Mouse (Mus musculus) CD4-positive helper T cell, adult 2 months (primary cell): ENCODE measurements around the gene Nup85.

Experiments used
- DNase-seq: peaks from one replicate; pipeline ENCODE4 v3.0.0-alpha.2; 2012; ENCODE audit warnings: low read depth, missing footprints, low spot score

Gene Nup85

DNA sequence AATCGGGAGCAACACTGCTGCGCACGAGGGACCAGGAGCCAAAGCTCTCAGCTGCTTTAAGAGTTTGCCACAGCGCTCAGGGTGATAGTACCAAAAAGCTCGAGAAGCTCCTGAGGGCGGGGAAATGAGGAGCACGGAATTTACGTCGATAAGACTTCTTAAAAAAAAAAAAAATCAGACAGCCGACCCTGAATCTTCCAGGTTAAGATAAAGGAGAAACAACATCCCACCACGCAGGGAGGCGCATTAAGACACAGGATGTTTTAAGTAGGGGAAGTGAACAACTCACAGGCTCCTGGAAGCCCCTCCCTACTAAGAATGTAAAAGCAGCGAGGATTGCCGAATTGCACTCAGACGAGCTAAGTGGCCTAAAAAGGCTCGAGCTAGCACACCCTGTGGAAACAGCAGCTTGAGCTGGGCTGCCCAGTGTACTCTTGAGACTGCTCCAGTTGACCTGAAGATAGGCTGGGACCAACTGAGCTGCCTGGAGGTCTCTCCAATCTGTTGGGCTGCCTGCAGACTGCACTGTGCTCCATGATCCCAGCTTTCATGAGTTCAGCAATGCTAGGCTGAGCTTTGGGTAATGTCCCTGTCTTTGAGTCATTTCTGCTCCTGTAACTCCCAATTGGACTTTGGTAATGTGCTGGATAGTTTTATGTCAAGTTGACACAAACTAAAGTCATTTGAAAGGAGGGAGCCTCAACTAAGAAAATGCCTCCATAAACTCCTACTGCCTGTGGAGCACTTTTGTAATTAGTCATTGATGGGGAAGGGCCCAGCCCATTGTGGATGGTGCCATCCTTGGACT lies 49.1 kb downstream of the Nup85 start:
- no peak for DNase-seq

DNA sequence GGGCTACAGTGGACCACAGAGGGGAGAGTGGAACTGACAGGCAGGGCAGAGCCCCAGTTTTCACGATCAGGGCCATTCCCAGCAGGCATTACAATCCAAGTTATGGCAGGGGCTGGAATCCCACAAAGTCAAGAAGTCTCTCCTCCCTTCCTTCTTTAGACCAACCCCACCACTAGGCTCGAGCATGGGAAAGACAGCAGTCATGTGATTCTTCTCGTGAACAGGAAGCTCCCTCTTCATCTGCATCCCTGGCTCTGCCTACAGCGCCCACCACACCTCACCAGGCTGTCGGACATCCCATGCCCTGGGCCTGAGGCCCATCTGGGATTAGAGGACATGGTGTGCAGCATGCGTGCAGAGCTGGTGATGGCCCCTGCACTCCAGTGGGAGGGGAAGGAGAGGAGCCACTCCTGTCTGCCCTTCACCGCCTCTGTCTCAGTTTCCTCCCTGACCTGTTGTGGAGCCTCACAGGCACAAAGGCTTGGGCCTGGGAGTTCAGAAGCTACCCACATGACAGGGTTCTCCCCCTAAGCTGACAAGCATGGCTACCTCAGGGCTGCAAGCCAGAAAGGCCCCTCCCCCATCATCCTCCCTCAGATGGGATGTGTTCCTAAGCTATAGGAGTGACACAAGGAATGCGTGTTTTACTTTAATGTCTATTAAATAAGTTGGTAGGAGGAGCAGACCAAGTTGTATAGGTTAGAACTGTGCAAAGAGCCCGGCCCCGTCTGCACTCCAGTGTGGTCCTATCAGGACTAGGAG lies 50.3 kb downstream of the Nup85 start:
- no peak for DNase-seq

DNA sequence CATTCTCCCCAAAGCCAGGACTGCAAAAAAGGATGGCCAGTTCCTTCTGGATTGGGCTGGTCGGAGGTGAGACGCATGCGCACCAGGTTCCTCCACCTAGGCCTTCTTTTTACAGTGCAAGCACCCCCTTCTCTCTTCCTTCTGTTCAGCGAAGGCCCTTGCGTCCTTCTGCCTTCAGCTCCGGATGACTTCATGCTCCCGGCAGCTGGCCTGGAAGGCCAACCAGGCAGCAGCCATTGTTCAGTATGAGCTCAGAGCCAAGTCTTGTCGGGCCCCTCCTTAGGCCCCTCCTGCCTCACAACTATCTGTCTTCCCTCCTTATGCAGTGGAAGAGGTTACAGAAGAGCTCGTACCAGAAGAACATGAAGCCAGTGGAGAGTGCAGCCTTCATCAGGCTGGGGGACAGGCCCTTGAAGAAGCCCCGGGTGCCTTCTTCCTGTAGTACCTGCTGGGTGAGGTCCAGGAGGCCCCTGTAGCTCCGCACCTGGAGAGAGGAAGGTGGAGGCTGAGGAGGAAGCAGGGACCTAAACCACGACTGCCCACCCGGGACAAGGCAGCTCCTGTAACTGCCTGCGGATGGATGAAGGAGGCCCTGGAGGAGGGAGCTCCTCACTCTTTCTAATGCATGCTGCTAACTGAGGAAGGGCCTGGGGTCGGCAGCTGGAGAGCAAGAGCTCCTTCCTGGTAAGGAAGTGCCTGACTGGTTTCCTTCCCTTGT lies 51.0 kb downstream of the Nup85 start:
- DNase-seq, result no peak

DNA sequence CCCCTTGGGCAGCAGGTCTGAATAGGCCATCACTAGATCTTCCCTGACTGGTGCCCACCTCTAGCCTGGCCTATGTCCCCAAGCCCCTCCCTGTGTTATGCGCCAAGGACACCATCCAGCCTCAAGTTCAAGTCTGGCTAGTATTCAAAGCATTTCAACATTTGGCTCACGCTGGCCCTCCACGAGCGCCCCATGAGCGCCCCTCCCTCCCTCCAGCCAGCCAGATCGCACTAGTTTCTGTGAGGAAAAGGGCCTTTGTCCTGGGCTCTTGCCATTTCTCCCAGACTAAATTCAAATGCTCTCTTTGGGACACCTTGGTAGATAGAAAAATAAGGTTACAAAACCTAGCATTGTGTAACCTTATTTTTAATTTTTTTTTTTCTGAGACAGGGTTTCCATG lies 51.6 kb downstream of the Nup85 start:
- no peak for DNase-seq

- DNase-seq, result no peak
Measured at GRCm38 (mm10) chr11:115616371-115616770, 52.1 kb downstream of the Nup85 start.

DNA sequence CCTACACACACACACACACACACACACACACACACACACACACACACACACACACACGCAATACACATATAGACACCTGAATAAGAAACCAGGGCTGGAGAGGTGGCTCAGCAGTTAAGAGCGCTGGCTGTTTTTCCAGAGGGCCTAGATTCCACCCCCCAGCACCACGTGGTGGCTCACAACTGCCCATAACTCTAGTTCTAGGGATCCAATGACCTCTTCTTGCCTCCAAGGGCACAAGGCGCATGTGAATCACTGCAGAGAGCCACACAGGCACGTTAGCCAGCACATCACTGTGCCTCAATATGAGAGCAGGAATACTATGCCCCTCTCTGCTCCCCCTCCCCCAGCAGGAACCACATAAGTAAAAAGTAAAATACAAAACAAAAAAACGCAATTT lies 52.7 kb downstream of the Nup85 start:
- no peak for DNase-seq

DNA sequence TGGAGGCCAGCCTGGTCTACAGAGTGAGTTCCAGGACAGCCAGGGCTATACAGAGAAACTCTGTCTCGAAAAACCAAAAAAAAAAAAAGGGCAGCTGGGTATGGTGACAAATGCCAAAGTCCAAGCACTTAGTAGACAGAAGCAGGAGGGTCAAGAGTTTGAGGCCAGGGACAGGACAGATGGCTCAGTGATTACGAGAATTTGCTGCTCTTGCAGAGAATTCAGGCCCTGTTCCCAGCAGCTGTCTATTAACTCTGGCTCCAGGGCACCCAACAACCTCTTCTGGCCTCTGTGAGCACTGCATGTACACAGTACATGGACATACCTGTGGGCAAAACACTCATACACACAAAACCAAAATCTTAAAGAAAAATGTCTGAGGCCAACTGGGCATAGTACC lies 53.8 kb downstream of the Nup85 start:
- DNase-seq, result no peak

DNA sequence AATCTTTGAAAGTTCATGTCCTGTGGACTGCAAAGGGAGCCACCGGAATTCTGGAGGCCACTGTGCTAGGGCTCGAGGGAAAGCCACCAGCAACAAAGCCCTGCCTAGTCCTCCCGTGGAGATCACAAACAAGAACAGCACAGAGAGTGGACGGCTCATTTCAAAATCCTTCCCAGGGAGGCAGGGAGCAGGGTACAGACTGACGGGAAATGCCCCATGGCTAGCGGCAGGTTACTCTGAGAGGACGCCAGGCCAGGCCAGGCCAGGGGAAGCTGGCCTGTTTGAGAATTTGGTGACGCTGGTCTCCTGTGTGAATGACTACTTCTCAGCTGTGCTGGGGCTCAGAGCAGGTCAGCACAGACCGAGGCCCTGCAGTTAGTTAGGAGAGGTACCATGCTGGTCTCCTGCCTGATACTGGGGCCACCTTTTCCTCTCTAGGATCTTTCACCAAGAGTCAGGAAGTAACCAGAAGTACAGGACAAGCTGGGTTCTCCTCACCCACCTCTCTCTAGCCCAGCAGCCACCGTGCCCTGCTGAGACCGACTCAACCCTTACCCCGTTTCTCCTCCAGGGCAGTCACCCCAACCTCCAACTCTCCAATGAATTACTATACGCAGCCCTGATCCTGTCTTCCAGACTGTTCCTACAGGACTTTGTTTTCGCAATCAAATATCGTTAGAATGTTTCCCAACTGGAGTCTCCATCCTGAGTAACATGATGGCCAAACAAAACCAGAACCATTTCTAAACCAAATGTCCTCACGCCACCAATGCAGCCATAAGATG lies 54.7 kb downstream of the Nup85 start:
- no peak for DNase-seq

DNA sequence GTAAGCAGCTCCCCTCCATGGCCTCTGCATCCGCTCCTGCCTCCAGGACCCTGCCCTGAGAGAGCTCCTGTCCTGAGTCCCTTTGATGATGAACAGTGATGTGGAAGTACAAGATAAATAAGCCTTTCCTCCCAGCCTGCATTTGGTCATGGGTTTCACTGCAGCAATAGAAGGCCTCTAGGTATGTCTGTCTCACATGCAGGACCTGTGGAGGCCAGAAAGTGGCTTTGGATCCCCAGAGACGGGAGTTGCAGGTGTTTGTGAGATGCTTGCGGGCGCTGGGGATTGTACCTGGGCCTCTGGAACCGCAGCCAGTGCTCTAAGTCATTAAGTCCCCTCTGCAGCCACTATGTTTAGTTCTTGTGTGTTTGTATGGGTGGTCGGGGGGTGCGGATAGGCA lies 55.7 kb downstream of the Nup85 start:
- no peak for DNase-seq

- peak; percentile 41 for DNase-seq
Measured at GRCm38 (mm10) chr11:115623487-115624070, 59.3 kb downstream of the Nup85 start.

DNA sequence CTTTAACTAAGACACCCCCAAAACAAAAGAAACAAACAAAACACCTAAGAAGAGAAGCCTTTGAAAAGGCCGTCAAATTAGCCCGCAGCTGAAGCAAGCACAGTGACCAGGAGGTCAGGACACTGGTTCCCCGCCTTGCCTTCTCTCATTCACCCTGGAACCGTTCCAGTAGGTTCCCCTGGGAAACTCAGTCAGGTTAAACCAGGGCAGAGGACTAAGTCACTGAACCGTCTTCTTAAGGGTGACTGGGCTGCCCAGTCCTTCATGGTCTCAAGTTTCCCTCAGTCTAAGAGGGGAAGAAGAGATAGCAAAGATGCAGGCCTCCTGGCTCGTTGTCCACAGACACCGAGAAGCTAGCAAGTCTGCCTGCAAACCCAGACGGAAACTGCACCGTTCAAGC lies 61.6 kb downstream of the Nup85 start:
- no peak for DNase-seq

DNA sequence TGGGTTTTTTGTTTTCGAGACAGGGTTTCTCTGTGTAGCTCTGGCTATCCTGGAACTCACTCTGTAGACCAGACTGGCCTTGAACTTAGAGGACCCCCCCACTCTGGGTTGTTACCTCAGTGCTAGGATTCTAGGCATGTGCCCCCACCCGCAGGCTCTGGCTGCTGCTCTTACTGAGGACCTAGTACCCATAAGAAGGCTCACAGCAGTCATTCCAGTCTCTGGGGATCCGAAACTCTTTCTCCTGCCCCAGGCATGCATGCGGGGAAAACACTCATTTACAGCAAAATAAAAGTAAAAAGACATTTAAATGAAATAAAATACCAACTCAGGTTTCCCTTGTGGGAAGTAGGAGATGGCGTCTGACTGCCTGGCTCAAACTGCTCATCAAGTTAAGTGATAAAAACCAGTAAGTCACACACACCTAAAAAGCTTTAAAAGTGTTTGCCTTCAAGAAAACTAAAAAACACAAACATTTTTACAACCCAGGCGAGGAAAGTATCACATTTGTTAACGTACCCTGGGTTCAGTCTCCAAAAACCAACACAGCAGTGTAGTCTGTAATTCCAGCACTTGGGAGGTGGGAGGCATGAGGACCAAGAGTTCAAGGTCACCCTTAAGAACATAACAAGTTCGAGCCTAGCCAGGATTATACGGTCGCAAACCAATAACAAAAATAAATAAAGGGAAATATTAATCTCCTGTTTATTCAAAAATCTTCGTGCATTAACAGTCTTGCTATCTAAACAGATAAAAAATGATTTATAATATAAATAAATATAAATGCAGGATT lies 62.8 kb downstream of the Nup85 start:
- no peak for DNase-seq

DNA sequence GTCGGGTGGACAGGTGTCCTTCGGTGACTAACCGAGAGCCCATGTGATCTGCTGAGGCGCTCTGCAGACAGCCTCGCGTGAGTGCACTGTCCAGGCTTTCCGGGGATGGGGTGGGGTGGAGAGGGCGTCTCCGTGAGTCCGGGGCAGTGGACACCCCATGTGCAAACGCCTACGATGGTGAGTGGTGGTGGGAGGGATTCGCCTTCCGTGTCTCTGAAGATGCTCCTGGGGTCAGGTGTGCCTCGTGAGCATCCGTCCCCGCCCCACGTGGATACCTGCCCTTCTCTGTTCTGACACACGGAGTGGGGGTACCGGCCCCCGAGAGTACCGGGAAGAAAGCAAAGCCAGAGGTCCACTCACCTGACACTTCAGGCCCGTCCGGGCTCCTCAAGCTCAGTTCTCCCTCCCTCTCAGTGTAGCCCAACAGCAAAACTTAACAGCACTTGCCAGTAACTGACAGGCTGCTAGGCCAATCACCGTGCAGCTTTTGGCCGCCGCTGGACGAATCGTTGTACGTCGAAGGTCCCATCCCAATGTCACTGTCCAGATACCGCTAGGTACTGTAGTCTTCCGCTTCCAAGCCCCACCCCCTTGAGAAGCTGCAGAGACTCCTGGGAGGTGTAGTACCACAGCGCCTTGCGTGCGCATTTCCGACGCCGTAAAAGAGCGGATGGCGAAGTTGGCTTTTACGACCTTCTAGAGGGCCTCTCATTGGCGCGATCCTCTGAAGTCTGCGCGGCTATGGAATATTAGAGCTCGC lies 63.7 kb downstream of the Nup85 start, which contains the start of gene Slc25a19:
Gene Slc25a19, minus strand, starts transcription at position 591 of the 760 bp plus-strand sequence.
- DNase-seq, result peak; percentile 100

GRCm38 (mm10) chr11:115628465-115629101 lies 64.3 kb downstream of the Nup85 start:
- peak; percentile 54 for DNase-seq

- peak; percentile 88 for DNase-seq
Measured at GRCm38 (mm10) chr11:115629734-115630531, 65.7 kb downstream of the Nup85 start.

DNA sequence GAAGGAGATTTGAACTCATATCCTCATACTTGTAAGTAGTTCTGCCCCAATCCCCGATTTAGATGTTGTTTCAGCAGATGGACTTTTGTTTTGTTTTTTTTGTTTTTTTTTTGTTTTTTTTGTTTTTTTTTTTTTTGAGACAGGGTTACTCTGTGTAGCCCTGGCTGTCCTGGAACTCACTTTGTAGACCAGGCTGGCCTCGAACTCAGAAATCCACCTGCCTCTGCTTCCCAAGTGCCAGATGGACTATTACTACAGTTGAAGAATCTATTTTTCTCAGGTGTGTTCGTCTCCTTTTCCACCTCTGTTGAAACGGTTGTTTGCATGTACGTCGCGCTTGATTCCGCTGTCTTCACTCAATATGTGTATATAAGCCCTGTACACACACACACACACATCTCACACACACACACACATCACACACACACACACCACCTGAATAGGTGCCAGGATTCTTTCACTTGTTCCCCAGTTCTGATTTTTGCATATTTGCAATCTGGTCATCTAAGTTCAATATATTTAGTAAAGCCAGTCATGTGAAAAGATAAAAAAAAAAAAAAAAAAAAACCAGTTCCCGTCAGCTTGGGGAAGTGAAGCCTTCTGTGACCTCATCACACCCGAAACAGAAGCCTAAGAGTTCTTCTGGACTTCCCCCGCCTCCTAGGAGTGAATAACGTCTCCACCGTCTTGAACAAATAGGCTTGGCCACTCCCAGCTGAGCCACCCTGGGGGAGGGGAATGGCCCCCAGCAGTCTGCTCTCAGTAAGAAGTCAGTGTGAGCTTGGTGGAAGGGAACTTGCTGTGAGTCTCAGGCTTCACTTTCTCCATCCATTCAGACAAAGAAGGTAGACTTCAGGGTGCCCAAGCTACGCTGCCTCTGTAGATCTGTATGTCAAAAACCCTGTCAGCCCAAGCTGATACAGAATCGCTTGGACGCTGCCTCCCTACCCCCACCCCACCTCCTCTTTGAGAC lies 66.6 kb downstream of the Nup85 start:
- peak; percentile 92 for DNase-seq

DNA sequence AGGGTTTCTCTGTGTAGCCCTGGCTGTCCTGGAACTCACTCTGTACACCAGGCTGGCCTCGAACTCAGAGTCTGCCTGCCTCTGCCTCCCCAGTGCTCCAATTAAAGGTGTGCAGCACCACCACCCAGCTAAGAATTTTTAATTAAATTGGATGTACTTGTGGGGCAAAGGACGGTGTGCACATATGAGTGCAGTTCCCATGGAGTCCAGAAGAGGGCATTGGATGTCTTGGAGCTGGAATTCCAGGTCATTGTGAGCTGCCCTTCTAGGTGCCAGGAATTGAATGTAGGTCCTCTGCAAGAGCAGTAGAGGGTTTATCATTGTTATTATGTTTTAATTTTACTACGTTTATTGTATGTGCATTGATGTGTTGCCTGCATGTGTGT lies 67.3 kb downstream of the Nup85 start:
- DNase-seq, result peak; percentile 53
